Mouse (Mus musculus): ENCODE measurements around the gene 4932438H23Rik. TPM values are rescaled to one million over a fixed set of nuclear protein-coding genes. Genes with fewer than 3 reads are reported as not detected.

Gene 4932438H23Rik
- polyA plus RNA-seq, 1 experiment from 2014 or later = 0.39 TPM

DNA sequence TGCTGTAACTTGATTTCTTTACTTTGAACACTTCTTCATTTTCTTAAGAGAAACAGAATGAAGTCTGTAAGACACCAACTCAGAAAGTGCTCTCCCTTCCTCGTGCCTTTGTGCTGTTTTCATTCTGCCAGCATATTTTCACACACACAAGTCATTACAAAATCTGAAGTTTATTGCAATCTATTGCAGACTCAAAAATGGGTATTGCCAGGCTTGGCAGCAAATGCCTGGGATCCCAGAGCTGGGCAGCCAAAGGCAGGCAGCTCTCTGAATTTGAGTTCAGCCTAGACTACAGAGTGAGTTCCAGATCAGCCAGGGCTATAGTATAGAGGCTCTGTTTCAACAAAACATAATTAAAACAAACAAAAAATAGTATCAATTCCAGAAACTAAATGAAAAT, 52.3 kb downstream of the 4932438H23Rik start:
- peak overlapping the region; percentile 88; the same call in 1 of the 2 replicates for H3K4me3 ChIP-seq (ENCODE audit: low read depth, low read length)
- 55% methylated on average over 1 of the region's 1 CpGs for WGBS
- H3K9me3 ChIP-seq (ENCODE audit: control insufficient read depth, low read depth, low read length) = no peaks in the 10 kb centered on the region
- peak overlapping the region; percentile 59 for H3K4me2 ChIP-seq (replicated peaks; ENCODE audit: low read depth, low read length)
- H3K27ac ChIP-seq (ENCODE audit: low read length) = no peak overlapping the region
- H3K4me1 ChIP-seq (ENCODE audit: control insufficient read depth, insufficient read depth, low read length) = peaks cover 4% of the 10 kb centered on the region; the same call in 1 of the 2 replicates
- H3K36me3 ChIP-seq (ENCODE audit: control insufficient read depth, insufficient read depth, low read length) = peaks cover 18% of the 10 kb centered on the region
- H3K27me3 ChIP-seq (ENCODE audit: control insufficient read depth, insufficient read depth, low read length) = no peaks in the 10 kb centered on the region
- H3K9ac ChIP-seq (replicated peaks; ENCODE audit: low read depth, low read length) = no peak overlapping the region
- no peak for ATAC-seq (ENCODE audit: insufficient number of reproducible peaks, insufficient read depth, low FRiP score, low read depth)

DNA sequence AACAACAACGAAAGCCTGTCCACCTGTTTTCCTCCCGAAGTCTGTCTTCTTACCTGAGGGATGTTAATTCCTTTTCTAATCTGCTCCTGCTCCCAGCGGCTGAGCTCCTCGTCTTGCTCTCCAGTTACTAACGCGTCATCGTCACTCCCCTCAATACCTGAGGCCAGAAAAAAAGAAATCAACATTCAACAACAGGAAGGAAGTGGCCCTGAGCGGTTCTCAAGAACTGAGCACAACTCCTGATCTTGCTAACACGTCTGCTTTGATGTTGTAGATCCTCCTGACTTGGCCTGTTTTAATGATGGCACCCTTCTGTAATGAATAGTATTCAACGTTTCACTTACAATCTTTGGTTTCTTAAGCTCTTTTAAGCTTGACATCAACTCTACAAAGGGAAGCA, 59.1 kb downstream of the 4932438H23Rik start:
- Histone ChIP-seq H3K4me3 (ENCODE audit: low read depth, low read length) (no peak overlapping the region), H3K27me3 (ENCODE audit: control insufficient read depth, insufficient read depth, low read length) (no peaks in the 10 kb centered on the region), H3K4me2 (replicated peaks; ENCODE audit: low read depth, low read length) (no peak overlapping the region), H3K36me3 (ENCODE audit: control insufficient read depth, insufficient read depth, low read length) (peaks cover 66% of the 10 kb centered on the region), H3K9me3 (ENCODE audit: control insufficient read depth, low read depth, low read length) (no peaks in the 10 kb centered on the region), H3K4me1 (ENCODE audit: control insufficient read depth, insufficient read depth, low read length) (no peaks in the 10 kb centered on the region), H3K27ac (ENCODE audit: low read length) (no peak overlapping the region), H3K9ac (replicated peaks; ENCODE audit: low read depth, low read length) (no peak overlapping the region)
- 94% methylated on average over 10 of the region's 10 CpGs for WGBS
- no peak for ATAC-seq (ENCODE audit: insufficient number of reproducible peaks, insufficient read depth, low FRiP score, low read depth)

DNA sequence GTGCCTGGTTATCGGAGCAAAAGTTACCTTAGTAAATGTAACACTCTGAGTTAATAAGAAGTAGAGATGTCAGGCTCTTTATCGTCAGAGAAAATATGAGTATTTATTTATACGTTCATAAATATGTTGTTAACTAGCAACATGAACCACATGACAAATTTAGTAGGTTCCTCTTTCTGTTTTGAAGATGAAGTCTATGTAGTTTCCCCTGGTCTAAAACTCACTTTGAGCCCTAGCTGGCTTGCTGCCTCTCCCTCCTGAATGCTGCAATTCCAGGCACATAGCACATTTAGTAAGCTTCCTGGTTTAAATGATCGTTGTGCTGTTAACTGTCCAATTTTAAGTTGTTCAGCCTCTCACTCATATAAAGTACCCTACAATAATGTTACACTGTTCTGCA, 64.2 kb downstream of the 4932438H23Rik start:
- no peak for ATAC-seq (ENCODE audit: insufficient number of reproducible peaks, insufficient read depth, low FRiP score, low read depth)
- no peaks in the 10 kb centered on the region for H3K9me3 ChIP-seq (ENCODE audit: control insufficient read depth, low read depth, low read length)
- WGBS = 91% methylated on average over 4 of the region's 4 CpGs
- no peak overlapping the region for H3K4me3 ChIP-seq (ENCODE audit: low read depth, low read length)
- no peak overlapping the region for H3K4me2 ChIP-seq (replicated peaks; ENCODE audit: low read depth, low read length)
- H3K27ac ChIP-seq (ENCODE audit: low read length) = no peak overlapping the region
- peaks cover 80% of the 10 kb centered on the region for H3K36me3 ChIP-seq (ENCODE audit: control insufficient read depth, insufficient read depth, low read length)
- H3K4me1 ChIP-seq (ENCODE audit: control insufficient read depth, insufficient read depth, low read length) = no peaks in the 10 kb centered on the region
- no peak overlapping the region for H3K9ac ChIP-seq (replicated peaks; ENCODE audit: low read depth, low read length)
- H3K27me3 ChIP-seq (ENCODE audit: control insufficient read depth, insufficient read depth, low read length) = no peaks in the 10 kb centered on the region

DNA sequence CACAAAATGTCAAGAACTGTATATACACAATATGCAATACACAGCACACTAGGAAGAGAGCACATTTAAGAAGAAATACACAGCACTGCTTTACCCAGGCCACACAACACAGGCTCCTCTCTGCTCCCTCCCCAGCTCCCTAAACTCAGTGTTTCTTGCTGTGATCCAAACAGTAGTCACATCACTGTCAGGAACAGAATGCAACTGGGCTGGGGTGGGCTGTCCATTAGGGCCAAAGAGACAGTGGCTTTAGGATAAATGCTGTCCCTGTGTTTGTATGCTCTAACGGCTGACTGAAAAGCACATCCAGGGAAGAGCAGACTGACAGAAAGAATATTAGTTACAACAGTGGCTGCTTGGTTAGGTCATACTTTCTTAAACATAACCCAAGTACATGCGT, 65.0 kb downstream of the 4932438H23Rik start:
- no peak overlapping the region for H3K4me2 ChIP-seq (replicated peaks; ENCODE audit: low read depth, low read length)
- no peaks in the 10 kb centered on the region for H3K27me3 ChIP-seq (ENCODE audit: control insufficient read depth, insufficient read depth, low read length)
- H3K4me1 ChIP-seq (ENCODE audit: control insufficient read depth, insufficient read depth, low read length) = no peaks in the 10 kb centered on the region
- no peak overlapping the region for H3K9ac ChIP-seq (replicated peaks; ENCODE audit: low read depth, low read length)
- ATAC-seq (ENCODE audit: insufficient number of reproducible peaks, insufficient read depth, low FRiP score, low read depth) = no peak
- H3K27ac ChIP-seq (ENCODE audit: low read length) = no peak overlapping the region
- 90% methylated on average over 2 of the region's 2 CpGs for WGBS
- H3K9me3 ChIP-seq (ENCODE audit: control insufficient read depth, low read depth, low read length) = no peaks in the 10 kb centered on the region
- H3K4me3 ChIP-seq (ENCODE audit: low read depth, low read length) = no peak overlapping the region
- H3K36me3 ChIP-seq (ENCODE audit: control insufficient read depth, insufficient read depth, low read length) = peaks cover 82% of the 10 kb centered on the region

DNA sequence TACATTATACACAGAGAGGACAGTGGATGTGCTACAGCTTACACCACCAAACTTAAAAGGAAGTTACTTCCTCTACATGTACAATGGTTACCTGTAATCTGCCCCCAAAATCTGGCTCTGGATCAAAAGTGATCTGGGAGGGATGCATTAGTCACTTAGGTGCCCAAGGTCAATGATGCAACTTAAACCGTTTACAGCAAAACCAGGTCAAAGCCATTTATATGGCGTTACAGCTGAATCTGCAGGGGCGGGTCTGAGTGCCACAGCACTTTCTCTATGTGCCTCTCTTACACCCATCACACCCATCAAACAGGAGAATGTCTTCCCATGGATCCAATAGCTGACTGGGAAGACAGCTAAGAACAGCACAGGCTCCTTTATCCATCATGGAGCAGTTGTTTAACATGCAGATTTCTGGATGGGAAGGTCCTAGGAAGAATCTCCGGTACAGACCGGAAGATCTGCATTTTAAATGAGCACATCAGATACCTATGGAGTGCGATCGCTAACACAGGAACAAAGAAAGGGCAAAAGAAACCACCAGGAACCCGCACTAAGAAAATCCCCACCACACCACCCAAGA, 65.7 kb downstream of the 4932438H23Rik start:
- Histone ChIP-seq H3K4me3 (ENCODE audit: low read depth, low read length) (no peak overlapping the region), H3K36me3 (ENCODE audit: control insufficient read depth, insufficient read depth, low read length) (peaks cover 84% of the 10 kb centered on the region), H3K4me2 (replicated peaks; ENCODE audit: low read depth, low read length) (no peak overlapping the region), H3K9ac (replicated peaks; ENCODE audit: low read depth, low read length) (no peak overlapping the region), H3K27ac (ENCODE audit: low read length) (no peak overlapping the region), H3K27me3 (ENCODE audit: control insufficient read depth, insufficient read depth, low read length) (no peaks in the 10 kb centered on the region), H3K9me3 (ENCODE audit: control insufficient read depth, low read depth, low read length) (no peaks in the 10 kb centered on the region), H3K4me1 (ENCODE audit: control insufficient read depth, insufficient read depth, low read length) (no peaks in the 10 kb centered on the region)
- WGBS = 92% methylated on average over 8 of the region's 8 CpGs
- no peak for ATAC-seq (ENCODE audit: insufficient number of reproducible peaks, insufficient read depth, low FRiP score, low read depth)

DNA sequence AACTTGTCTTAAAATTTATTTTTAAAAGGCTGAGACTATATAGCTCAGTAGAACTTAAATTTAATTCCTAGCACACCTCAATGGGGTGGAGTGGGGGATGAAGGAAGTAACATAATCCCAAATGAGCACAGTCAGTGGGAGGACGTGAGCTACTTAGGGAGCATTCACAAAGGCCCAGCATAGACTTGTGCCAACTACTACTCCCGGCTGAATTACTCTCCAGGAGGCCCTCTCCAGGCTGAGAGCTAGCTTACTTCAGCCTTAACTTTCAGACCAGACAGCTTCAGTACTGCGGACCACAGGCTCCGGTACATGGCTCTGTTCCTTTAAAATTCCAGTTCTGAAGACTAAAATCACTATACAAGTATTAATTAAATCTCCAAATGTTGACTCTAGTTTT, 68.6 kb downstream of the 4932438H23Rik start:
- H3K36me3 ChIP-seq (ENCODE audit: control insufficient read depth, insufficient read depth, low read length) = peaks cover 79% of the 10 kb centered on the region
- no peak overlapping the region for H3K27ac ChIP-seq (ENCODE audit: low read length)
- no peak overlapping the region for H3K4me2 ChIP-seq (replicated peaks; ENCODE audit: low read depth, low read length)

DNA sequence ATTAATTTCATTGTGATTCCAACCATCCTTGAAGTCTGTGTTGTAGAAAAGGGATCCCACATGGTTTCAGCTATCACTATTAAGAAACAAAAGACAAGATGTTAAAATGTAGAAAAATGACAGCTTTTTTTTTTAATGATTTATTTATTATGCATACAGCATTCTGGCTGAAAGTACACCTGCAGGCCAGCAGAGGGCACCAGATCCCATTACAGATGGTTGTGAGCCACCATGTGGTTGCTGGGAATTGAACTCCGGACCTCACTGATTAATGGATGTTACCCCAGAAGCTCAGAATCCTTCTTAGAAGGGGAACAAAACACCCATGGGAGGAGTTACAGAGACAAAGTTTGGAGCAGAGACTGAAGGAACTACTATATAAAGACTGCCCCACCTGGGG, 71.5 kb downstream of the 4932438H23Rik start:
- ATAC-seq (ENCODE audit: insufficient number of reproducible peaks, insufficient read depth, low FRiP score, low read depth) = no peak

More for the DNA sequence above, 68.6 kb downstream of the 4932438H23Rik start:
- Histone ChIP-seq H3K27me3 (ENCODE audit: control insufficient read depth, insufficient read depth, low read length) (no peaks in the 10 kb centered on the region), H3K4me1 (ENCODE audit: control insufficient read depth, insufficient read depth, low read length) (no peaks in the 10 kb centered on the region), H3K9ac (replicated peaks; ENCODE audit: low read depth, low read length) (no peak overlapping the region), H3K4me3 (ENCODE audit: low read depth, low read length) (no peak overlapping the region), H3K9me3 (ENCODE audit: control insufficient read depth, low read depth, low read length) (no peaks in the 10 kb centered on the region)
- ATAC-seq (ENCODE audit: insufficient number of reproducible peaks, insufficient read depth, low FRiP score, low read depth) = no peak
- 87% methylated on average over 4 of the region's 4 CpGs for WGBS

DNA sequence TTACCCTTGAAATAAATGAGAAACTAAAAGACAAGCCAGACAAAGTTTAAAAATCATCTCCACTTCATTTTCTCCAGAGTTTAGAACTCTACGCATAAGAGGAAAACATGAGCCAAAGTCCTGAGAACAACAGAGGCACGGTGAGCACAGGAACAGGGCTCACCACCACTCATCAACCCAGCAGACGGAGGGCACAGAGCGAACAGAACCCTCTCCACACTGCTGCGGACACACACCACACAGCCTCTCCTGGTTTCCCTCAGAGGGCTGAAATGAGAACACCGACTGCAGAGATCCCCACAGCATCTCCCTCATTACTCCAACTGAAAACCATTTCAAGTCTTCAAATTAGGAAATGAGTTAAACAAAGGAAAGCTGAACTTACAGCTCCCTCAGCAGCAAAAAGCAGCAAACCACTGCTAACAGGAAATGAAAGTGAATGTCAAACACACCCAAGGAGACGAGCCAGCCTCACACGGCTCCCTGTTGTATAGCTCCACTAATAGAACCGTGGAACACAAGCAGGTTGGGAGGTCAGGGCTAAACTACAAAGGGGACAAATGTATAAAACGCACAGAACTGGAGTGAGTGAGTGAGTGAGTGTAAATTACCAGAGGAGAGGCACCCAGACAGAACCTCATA, 74.0 kb downstream of the 4932438H23Rik start:
- Histone ChIP-seq H3K4me1 (ENCODE audit: control insufficient read depth, insufficient read depth, low read length) (no peaks in the 10 kb centered on the region), H3K36me3 (ENCODE audit: control insufficient read depth, insufficient read depth, low read length) (peaks cover 76% of the 10 kb centered on the region), H3K4me3 (ENCODE audit: low read depth, low read length) (no peak overlapping the region), H3K4me2 (replicated peaks; ENCODE audit: low read depth, low read length) (no peak overlapping the region), H3K9ac (replicated peaks; ENCODE audit: low read depth, low read length) (no peak overlapping the region), H3K9me3 (ENCODE audit: control insufficient read depth, low read depth, low read length) (no peaks in the 10 kb centered on the region), H3K27ac (ENCODE audit: low read length) (no peak overlapping the region), H3K27me3 (ENCODE audit: control insufficient read depth, insufficient read depth, low read length) (no peaks in the 10 kb centered on the region)
- 92% methylated on average over 10 of the region's 10 CpGs for WGBS
- no peak for ATAC-seq (ENCODE audit: insufficient number of reproducible peaks, insufficient read depth, low FRiP score, low read depth)

More for the DNA sequence above, 71.5 kb downstream of the 4932438H23Rik start:
- no peak overlapping the region for H3K9ac ChIP-seq (replicated peaks; ENCODE audit: low read depth, low read length)
- no peak overlapping the region for H3K27ac ChIP-seq (ENCODE audit: low read length)
- H3K36me3 ChIP-seq (ENCODE audit: control insufficient read depth, insufficient read depth, low read length) = peaks cover 84% of the 10 kb centered on the region
- H3K4me1 ChIP-seq (ENCODE audit: control insufficient read depth, insufficient read depth, low read length) = no peaks in the 10 kb centered on the region
- no peaks in the 10 kb centered on the region for H3K27me3 ChIP-seq (ENCODE audit: control insufficient read depth, insufficient read depth, low read length)
- H3K4me2 ChIP-seq (replicated peaks; ENCODE audit: low read depth, low read length) = no peak overlapping the region
- no peak overlapping the region for H3K4me3 ChIP-seq (ENCODE audit: low read depth, low read length)
- 83% methylated on average over 1 of the region's 1 CpGs for WGBS
- no peaks in the 10 kb centered on the region for H3K9me3 ChIP-seq (ENCODE audit: control insufficient read depth, low read depth, low read length)

DNA sequence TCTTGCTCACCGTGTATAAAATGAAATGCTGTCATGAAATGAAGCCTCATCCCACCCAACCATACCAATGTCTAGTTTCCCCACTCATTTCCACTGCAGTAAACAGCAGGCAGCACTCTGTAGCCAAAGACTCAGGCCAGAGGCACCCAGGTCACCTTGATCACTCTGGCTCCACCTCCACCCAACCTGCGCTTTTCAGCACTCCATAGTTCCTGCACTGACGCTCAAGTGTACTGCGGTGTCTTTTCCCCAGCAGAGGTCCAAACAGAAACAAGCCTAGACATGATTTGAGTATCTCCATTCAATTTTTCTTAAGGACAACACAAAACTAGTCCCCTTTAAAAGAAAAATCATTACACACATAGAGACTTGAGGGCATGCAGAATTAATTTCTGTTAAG, 75.4 kb downstream of the 4932438H23Rik start:
- WGBS = 94% methylated on average over 4 of the region's 4 CpGs
- no peak overlapping the region for H3K4me3 ChIP-seq (ENCODE audit: low read depth, low read length)
- no peaks in the 10 kb centered on the region for H3K4me1 ChIP-seq (ENCODE audit: control insufficient read depth, insufficient read depth, low read length)
- H3K27me3 ChIP-seq (ENCODE audit: control insufficient read depth, insufficient read depth, low read length) = no peaks in the 10 kb centered on the region
- H3K9me3 ChIP-seq (ENCODE audit: control insufficient read depth, low read depth, low read length) = no peaks in the 10 kb centered on the region
- H3K4me2 ChIP-seq (replicated peaks; ENCODE audit: low read depth, low read length) = no peak overlapping the region
- H3K9ac ChIP-seq (replicated peaks; ENCODE audit: low read depth, low read length) = no peak overlapping the region
- H3K36me3 ChIP-seq (ENCODE audit: control insufficient read depth, insufficient read depth, low read length) = peaks cover 73% of the 10 kb centered on the region
- H3K27ac ChIP-seq (ENCODE audit: low read length) = no peak overlapping the region
- ATAC-seq (ENCODE audit: insufficient number of reproducible peaks, insufficient read depth, low FRiP score, low read depth) = no peak

Data from stomach, embryonic 14.5 days (tissue).